ENCODE assay signal across 23 mouse cellular contexts in genomic region chr5:84849175-84849574, GRCm38 (mm10).
A peak's percentile ranks its signal among the peaks of the same experiment; 100 is the strongest.
DNase-seq lines count a peak whose midpoint lies in the region; ATAC-seq lines count a peak whose summit lies in the region.
"Had no signal": no experiment of that assay in that cellular context is flagged by ENCODE, and none has a peak within 500 bp of the region (broad histone marks: within the 10 kb centered on the region; RNA-seq: fewer than 3 reads in every experiment).

No protein-coding gene starts in this region.

- no peak overlapping the region for H3K27ac ChIP-seq in neural tube, embryonic 12.5 days
- peak overlapping the region; percentile 58 for H3K27ac ChIP-seq in forebrain, embryonic 16.5 days (ENCODE audit: low read length)
- peak overlapping the region; percentile 46; the same call in 1 of the 2 replicates for H3K27ac ChIP-seq in midbrain, embryonic 15.5 days
- H3K27ac ChIP-seq: embryonic facial prominence, embryonic 12.5 days; hindbrain, embryonic 10.5 days; hindbrain, postnatal 0 days; intestine, embryonic 15.5 days; limb, embryonic 12.5 days; liver, embryonic 15.5 days had no signal

- ATAC-seq in neural tube, embryonic 12.5 days (ENCODE audit: low FRiP score, low read depth): peak; percentile 20; the same call in 1 of the 2 replicates
- peak; percentile 14 for ATAC-seq in forebrain, embryonic 16.5 days
- ATAC-seq in midbrain, embryonic 15.5 days (replicated peaks): peak; percentile 53
- ATAC-seq: CD4-positive, CD25-positive, alpha-beta regulatory T cell, adult 4 months; intestine, embryonic 15.5 days had no signal

- no peaks in the 10 kb centered on the region for H3K27me3 ChIP-seq in neural tube, embryonic 12.5 days (replicated peaks)
- H3K27me3 ChIP-seq in forebrain, embryonic 16.5 days (replicated peaks; ENCODE audit: control insufficient read depth, insufficient read depth, low read length): no peaks in the 10 kb centered on the region
- H3K27me3 ChIP-seq in midbrain, embryonic 15.5 days (replicated peaks): no peaks in the 10 kb centered on the region
- H3K27me3 ChIP-seq: embryonic facial prominence, embryonic 12.5 days; intestine, embryonic 15.5 days; limb, embryonic 12.5 days; liver, embryonic 15.5 days had no signal

- DNase-seq in neural tube, embryonic 10.5 days (ENCODE audit: extremely low spot score, low spot score): no peak
- no peak for DNase-seq in layer of hippocampus, adult 8-10 months (ENCODE audit: low spot score in 2 of 2)
- no peak for DNase-seq in adrenal gland, adult 8-10 months
- no peak for DNase-seq in ovary, postnatal 14 days (ENCODE audit: low spot score)
- DNase-seq: adrenal gland, postnatal 25 days; cerebellum, adult 11-12 months; cerebellum, adult 9-11 months; gastrocnemius, postnatal 10 days; heart, postnatal 14 days; kidney, adult 9 months; kidney, postnatal 14 days; lung, embryonic 14.5 days; lung, postnatal 14 days had no signal

- H3K4me3 ChIP-seq in neural tube, embryonic 12.5 days: no peak overlapping the region
- no peak overlapping the region for H3K4me3 ChIP-seq in forebrain, embryonic 16.5 days (replicated peaks; ENCODE audit: low read length)
- H3K4me3 ChIP-seq in midbrain, embryonic 15.5 days: no peak overlapping the region
- H3K4me3 ChIP-seq: embryonic facial prominence, embryonic 12.5 days; hindbrain, embryonic 10.5 days; intestine, embryonic 15.5 days; limb, embryonic 12.5 days; liver, embryonic 15.5 days had no signal

- H3K4me2 ChIP-seq in neural tube, embryonic 12.5 days (replicated peaks): no peak overlapping the region
- no peak overlapping the region for H3K4me2 ChIP-seq in forebrain, embryonic 16.5 days (ENCODE audit: low read length)
- no peak overlapping the region for H3K4me2 ChIP-seq in midbrain, embryonic 15.5 days
- H3K4me2 ChIP-seq: embryonic facial prominence, embryonic 12.5 days; intestine, embryonic 15.5 days; limb, embryonic 12.5 days; liver, embryonic 15.5 days; lung, embryonic 14.5 days had no signal

- no peaks in the 10 kb centered on the region for H3K36me3 ChIP-seq in neural tube, embryonic 12.5 days
- no peaks in the 10 kb centered on the region for H3K36me3 ChIP-seq in forebrain, embryonic 16.5 days (ENCODE audit: control insufficient read depth, insufficient read depth)
- no peaks in the 10 kb centered on the region for H3K36me3 ChIP-seq in midbrain, embryonic 15.5 days (replicated peaks)
- H3K36me3 ChIP-seq: embryonic facial prominence, embryonic 12.5 days; hindbrain, embryonic 10.5 days; intestine, embryonic 15.5 days; limb, embryonic 12.5 days; liver, embryonic 15.5 days had no signal

- H3K9ac ChIP-seq in neural tube, embryonic 12.5 days: no peak overlapping the region
- no peak overlapping the region for H3K9ac ChIP-seq in forebrain, embryonic 16.5 days (replicated peaks; ENCODE audit: low read depth, low read length)
- no peak overlapping the region for H3K9ac ChIP-seq in midbrain, embryonic 15.5 days
- H3K9ac ChIP-seq: embryonic facial prominence, embryonic 12.5 days; intestine, embryonic 15.5 days; limb, embryonic 12.5 days; liver, embryonic 15.5 days; lung, embryonic 14.5 days had no signal

- no peaks in the 10 kb centered on the region for H3K9me3 ChIP-seq in neural tube, embryonic 12.5 days
- no peaks in the 10 kb centered on the region for H3K9me3 ChIP-seq in forebrain, embryonic 16.5 days (ENCODE audit: control insufficient read depth, low read length)
- H3K9me3 ChIP-seq in midbrain, embryonic 15.5 days: no peaks in the 10 kb centered on the region
- H3K9me3 ChIP-seq: embryonic facial prominence, embryonic 12.5 days; hindbrain, embryonic 10.5 days; intestine, embryonic 15.5 days; limb, embryonic 12.5 days; liver, embryonic 15.5 days had no signal

- peaks cover 3% of the 10 kb centered on the region; the same call in 1 of the 2 replicates for H3K4me1 ChIP-seq in neural tube, embryonic 12.5 days
- peaks cover 8% of the 10 kb centered on the region; the same call in 1 of the 2 replicates for H3K4me1 ChIP-seq in forebrain, embryonic 16.5 days (replicated peaks; ENCODE audit: control insufficient read depth, insufficient read depth, low read length)
- H3K4me1 ChIP-seq in midbrain, embryonic 15.5 days: peaks cover 7% of the 10 kb centered on the region; the same call in 1 of the 2 replicates
- H3K4me1 ChIP-seq: embryonic facial prominence, embryonic 12.5 days; intestine, embryonic 15.5 days; limb, embryonic 12.5 days; liver, embryonic 15.5 days had no signal
